Mouse (Mus musculus) lung, postnatal 25 days (tissue): Measurements from ENCODE around the gene Adgra3.

Experiments used
- DNase-seq: peaks from one replicate; pipeline ENCODE4 v3.0.0; 2022; ENCODE audit warnings: low spot score

The Adgra3 gene

GRCm38 (mm10) chr5:50058421-50059286 is at the start of gene Adgra3:
Gene Adgra3, minus strand, starts transcription at chr5:50059006.
- DNase-seq, result peak; percentile 86

DNA sequence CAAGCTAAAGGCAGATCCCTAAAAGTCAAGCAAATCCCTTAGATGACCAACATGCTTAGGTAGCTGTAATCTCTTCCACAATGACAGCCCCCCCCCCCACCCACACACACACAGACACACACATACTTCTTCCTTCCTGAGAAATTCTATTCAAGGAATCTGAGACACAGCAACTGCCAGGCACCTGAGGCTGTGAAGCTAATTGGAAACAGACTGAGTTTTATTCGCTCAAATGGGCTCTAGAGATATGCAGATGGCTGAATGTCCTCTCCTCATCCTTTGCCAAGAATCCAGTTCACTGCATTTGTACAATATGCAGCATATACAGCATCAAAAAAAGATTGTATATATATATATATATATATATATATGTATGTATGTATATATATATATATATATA is 24.6 kb upstream of the Adgra3 start:
- DNase-seq, result no peak

DNA sequence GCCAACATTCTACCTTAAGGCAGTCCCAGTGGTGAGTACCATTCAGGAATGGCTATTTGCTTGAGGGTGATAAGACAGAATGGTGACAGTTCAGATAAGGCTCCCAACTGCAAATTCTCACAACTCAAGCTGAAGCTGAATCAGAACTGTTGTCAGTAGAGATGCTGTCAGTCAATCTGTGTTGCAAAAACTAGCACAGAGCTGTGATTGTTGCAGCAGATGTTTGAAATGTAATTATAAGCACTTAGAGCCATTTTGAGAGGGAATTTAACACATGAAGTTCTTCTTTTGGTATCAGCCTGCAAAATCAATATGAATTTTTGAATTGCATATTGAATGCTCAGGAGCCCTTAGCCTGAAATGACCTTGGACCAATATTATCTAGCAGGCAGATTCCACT is 15.4 kb upstream of the Adgra3 start:
- no peak for DNase-seq

GRCm38 (mm10) chr5:50064236-50064635 is 5.4 kb upstream of the Adgra3 start:
- DNase-seq, result no peak

DNA sequence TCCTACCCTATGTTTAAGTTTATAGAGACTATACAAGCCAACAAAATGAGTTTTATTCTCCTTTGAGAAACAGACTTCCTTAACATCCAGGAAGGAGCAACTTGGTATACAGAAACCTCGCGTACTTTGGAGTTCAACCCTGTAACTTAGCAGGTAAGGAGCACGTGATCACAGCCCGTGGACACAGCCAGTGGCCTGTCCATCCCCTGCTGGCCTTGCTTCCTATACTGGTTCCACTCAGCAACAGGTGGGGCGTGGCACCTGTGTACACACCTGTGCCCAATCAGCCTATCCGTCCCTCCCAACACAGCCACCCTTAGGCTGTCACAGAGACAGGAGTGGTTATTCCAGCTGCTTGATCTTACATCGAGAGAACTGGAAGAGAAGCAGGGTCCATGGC is 780 bp upstream of the Adgra3 start:
- peak; percentile 30 for DNase-seq

DNA sequence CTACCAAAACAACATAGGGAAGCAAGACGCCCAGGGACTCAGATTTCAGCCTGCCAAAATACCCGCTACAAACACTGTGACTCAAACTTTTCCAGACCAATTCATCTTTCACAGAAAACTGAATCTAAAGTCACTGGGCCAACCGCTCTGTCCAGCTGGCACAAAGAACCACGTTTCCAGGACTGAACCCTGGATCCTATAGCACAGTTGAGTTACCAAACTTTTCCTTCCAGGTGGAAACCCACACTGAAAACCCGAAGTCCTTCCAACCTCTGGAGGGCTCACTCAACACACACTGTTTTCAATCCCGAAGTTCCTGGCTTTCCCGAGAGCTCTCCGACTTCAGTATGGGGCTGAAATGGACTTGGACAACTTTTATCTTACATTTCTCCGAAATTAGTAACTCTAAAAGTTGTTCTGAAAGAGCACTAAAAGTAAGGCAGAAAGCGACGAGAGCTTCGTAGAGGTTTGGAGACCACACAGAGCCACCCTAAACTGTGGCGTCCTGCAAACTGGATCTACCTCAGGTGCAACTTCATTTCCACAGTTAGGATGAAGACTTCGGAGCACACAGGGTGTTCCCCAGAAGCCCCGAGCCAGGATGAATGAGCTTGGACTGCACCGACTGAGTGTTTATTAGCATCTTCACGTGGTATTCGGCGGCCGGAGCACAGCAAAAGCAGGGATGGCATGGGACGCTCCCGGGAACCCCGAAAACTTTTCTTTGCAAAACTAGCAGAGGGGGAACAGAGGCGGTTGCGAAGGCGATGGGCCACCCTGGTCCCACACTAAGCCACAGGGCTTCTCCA is 990 bp downstream of the Adgra3 start:
- no peak for DNase-seq

DNA sequence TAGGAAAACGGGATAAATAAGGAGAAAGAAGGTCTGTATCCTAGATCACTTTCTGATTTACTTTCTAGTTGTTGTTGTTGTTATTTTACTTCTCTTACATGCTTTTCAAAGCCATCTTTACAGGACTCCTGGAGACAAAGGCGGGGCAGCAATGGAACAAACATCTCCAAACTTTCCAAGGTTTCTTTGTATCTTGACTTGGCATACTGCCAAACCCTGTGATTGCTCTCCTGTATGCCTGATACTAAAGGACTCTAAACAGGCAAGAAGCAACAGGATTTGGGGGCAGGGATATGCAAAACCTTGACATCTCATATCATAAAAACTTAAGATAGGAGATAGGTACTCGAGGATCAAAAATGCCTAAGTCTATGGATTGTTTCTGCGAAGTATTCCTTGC is 6.3 kb downstream of the Adgra3 start:
- peak; percentile 18 for DNase-seq

DNA sequence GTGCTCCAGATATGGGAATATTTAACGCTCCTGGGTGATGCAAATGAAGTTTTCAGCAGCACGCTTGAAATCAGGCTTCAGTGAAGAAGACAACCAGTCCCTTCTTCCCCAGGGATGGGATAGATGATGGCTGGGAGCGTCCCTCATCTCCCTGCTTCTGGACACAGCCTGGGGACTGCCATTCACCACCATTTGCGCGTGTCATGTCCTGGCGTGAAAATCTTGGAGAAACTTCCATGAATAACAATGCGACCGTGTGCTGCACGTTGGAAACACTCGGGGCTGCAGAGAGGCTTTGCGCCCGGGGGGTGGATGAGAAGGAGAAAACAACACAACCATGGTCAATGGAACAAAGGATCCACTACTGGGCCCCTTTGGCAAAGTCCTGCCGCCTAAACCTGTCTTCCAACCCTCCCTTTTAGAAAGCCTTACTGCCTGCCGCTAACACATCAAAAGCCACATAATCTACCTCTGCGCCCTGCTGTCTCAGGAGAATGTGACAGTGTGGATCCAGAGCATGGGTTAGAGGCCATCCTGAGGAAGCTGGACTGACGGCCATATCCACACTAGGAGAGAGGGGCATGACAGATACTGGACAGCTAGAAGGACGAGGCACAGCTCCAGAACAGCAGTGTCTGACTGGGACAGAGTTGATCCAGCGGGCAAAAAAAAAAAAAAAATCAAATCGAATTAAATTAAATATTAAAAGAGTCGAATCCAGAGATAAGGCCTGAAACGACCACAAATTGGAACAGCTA is 8.0 kb downstream of the Adgra3 start:
- DNase-seq, result no peak

- no peak for DNase-seq
These were observed 8.8 kb downstream of the Adgra3 start for GRCm38 (mm10) chr5:50050037-50050436.

- DNase-seq, result no peak
These were observed 9.3 kb downstream of the Adgra3 start for GRCm38 (mm10) chr5:50049506-50049905.

DNA sequence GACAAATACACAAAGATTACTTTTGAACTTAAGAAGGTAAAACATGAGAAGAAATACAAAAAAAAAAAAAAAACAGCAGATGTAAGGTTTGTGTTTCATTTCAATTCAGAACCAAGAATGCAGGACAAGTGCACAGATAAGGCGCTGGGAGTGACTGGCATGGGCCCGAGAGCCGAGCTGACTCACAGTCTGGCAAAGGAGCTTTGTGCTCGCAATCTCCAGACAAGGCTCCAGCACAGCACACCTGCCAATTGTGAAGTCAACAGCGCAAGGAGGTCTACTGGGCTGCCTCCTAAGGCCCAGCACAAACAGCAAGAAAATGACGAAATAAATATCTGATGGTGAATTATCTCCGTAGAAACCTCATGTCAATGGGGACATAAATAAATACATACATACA is 9.8 kb downstream of the Adgra3 start:
- DNase-seq, result peak; percentile 62

DNA sequence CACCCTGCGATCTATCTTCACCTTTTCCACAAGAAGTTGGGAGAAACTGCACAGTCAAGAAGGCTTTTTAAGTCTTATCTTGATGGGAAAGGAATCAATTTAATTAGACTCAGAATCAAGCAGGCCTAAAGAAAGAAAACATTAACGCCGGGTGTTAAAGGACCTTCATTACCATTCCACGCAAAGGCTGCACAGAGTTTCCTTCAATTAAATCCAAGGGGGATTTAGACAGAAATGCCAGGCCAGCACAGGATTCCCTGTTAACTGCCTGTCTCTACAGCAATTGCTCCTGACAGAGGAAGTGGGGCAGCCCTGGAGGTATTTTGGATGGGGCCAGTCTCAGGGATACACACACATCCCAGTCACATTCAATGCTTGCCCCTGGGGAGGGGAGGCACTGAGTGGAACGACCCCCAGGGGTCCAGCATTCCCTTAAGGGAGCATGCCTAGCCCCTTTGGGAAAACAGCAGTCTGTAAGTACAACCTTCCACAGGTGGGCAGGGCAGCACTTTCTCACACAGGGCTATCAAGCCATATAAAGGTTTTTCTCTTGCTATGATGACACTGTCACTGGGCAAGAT is 10.4 kb downstream of the Adgra3 start:
- no peak for DNase-seq

DNA sequence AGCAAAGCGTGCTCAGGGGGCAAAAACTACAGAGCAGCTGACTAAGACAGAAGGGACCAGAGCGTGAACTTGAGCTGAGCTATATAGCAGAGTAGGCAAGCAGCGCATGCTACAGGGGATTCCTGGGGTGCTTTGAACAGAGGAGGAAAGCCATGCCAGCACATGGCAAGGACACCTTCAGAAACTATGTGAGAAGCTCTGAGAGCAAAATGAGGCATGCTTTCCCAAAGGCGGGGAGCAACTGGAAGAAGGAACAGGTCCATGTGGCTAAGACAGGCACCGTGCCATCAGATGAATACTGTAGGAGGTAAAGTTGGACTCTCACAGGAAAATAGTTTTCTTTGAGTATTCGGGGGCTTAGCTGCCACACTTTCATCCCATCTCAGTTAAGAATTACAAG is 13.6 kb downstream of the Adgra3 start:
- no peak for DNase-seq

DNA sequence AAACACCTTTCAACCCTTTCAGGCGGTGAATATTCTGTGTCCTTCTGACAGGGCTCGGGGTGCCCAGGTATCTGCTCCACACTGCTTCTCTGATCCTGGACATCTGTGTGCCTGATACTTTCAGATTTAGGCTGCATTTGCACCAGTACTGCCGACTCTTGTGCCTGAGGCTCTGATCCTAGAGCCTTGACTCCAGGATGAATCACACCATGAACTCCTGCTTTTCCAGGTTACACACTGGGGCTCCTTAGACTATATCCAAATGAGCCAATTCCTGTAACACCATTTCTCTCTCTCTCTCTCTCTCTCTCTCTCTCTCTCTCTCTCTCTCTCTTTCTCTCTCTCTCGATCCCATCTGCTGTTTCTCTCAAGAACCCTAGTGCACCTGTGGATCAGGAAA is 15.1 kb downstream of the Adgra3 start:
- no peak for DNase-seq

GRCm38 (mm10) chr5:50042274-50042943 is 16.4 kb downstream of the Adgra3 start:
- DNase-seq, result no peak

DNA sequence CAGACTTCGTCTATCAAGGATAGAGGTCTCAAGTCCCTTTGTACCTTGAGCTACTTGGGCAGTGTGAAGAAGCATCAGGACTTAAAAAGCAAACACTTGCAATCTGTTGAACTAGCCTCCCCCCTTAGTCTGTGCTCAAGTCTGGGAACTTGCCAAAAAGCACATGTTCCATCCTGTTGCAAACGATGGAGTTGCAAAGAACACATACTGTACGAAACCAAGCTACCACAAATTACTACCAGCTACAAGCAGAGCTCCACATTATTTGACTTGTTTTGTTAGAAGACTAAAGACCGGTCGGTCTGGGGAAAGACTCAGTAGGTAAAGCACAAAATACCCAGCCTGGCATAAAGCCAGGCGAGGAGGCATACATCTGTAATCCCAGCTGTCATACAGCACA is 19.3 kb downstream of the Adgra3 start:
- no peak for DNase-seq

DNA sequence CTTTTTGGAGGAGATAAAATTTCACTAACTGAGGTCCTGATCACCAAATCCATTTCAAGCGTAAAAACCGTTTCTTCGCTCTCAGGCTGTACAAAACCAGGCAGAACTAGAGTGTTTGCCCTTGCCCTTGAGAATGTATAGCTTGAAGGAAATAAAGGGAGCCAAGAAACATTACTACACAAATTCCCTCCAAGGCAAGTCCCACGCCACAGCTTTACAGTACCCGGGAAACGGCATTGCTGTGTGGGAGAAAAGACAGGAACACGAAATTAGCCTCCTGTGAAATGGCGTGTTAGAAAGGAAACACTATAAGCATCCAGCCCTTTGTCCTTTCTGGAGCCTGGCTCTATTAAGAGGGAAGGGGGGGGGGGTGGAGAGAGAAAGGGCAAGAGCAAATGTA is 21.1 kb downstream of the Adgra3 start:
- no peak for DNase-seq

DNA sequence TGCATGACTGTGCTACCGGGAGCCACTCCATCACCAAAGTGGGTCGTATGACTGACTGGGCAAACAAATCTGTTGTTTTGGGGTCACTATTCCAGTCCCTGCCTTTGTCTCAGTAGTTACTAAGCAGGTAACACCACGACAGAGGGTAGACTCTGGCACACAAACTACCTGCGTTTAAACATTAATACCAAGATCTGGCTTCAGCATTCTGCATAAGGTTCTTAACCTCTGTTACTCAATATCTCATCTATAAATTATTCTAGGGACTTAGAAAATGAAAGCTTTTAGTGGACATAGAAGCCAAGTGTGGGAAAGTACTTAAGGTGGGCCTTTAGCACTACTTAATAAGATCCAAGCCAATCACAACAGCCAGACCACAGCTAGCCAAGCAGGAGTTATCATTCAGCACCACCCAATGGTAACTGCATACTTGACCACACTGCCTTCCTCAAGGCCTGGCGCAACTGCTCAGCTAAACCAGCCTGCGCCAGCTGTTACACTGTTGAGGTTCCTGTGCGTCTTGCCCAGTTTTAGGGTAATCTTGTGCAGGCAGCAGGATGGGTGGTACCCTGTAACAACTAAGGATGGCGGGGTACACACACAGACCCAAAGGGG is 23.8 kb downstream of the Adgra3 start:
- no peak for DNase-seq

GRCm38 (mm10) chr5:50034231-50034630 is 24.6 kb downstream of the Adgra3 start:
- no peak for DNase-seq

GRCm38 (mm10) chr5:50033660-50034059 is 25.1 kb downstream of the Adgra3 start:
- no peak for DNase-seq

- DNase-seq, result no peak
These were observed 26.5 kb downstream of the Adgra3 start for GRCm38 (mm10) chr5:50032332-50032731.
